Mouse (Mus musculus) intestine, embryonic 16.5 days (tissue): ENCODE data around the gene Hist1h2af. TPM values are rescaled to one million over a fixed set of nuclear protein-coding genes. Genes with fewer than 3 reads are reported as not detected.

ENCODE experiments used
- ATAC-seq: fragments of 200-750 bp; cut with Nextera tagmentation; 2 replicates; pipeline ENCODE4 v1.8.0; 2017; ENCODE audit warnings: moderate TSS enrichment, moderate library complexity
- H3K27ac ChIP-seq: fragments of 300-500 bp; sonication (generic); 2 replicates; pipeline ENCODE4 v1.5.1; 2014; ENCODE audit warnings: mild to moderate bottlenecking, low read length
- H3K27me3 ChIP-seq: fragments of 300-500 bp; sonication (generic); replicated peaks from 2 replicates; pipeline ENCODE4 v1.6.1; 2014; ENCODE audit warnings: low read length, control low read depth, mixed read lengths; ENCODE audit not compliant: control insufficient read depth, insufficient read depth
- H3K36me3 ChIP-seq: fragments of 300-500 bp; sonication (generic); 2 replicates; pipeline ENCODE4 v1.6.1; 2014; ENCODE audit warnings: low read length, control low read depth; ENCODE audit not compliant: control insufficient read depth, insufficient read depth
- H3K4me1 ChIP-seq: fragments of 300-500 bp; sonication (generic); 2 replicates; pipeline ENCODE4 v1.6.1; 2014; ENCODE audit warnings: low read length, control low read depth, mixed read lengths; ENCODE audit not compliant: control insufficient read depth, insufficient read depth
- H3K4me2 ChIP-seq: fragments of 300-500 bp; sonication (generic); 2 replicates; pipeline ENCODE4 v1.6.1; 2014; ENCODE audit warnings: low read depth, low read length, control low read depth
- H3K4me3 ChIP-seq: fragments of 300-500 bp; sonication (generic); 2 replicates; pipeline ENCODE4 v1.5.1; 2014; ENCODE audit warnings: mild to moderate bottlenecking, low read length
- H3K9ac ChIP-seq: fragments of 300-500 bp; sonication (generic); 2 replicates; pipeline ENCODE4 v1.6.1; 2014; ENCODE audit warnings: low read depth, low read length
- H3K9me3 ChIP-seq: fragments of 300-500 bp; sonication (generic); 2 replicates; pipeline ENCODE4 v1.6.1; 2016; ENCODE audit warnings: low read length, control low read depth; ENCODE audit not compliant: control insufficient read depth
- WGBS: fragments of 180-500 bp; shearing (Covaris S2); extraction: QIAGEN DNeasy Blood & Tissue Kit; methylation state at CpG from one replicate; pipeline ENCODE4 v1.1.7; 2014; 5-methylcytosine and 5-hydroxymethylcytosine counted together
- polyA plus RNA-seq: library from polyadenylated mRNA; unstranded; fragments of >200 nt; fragmentation: Nextera tagmentation; extraction: Ambion mirVana; gene quantifications from 2 replicates; pipeline ENCODE4 v1.2.1, GENCODE M21; 2015

Gene Hist1h2af
- polyA plus RNA-seq, 1 experiment from 2014 or later: 3.6 TPM

DNA sequence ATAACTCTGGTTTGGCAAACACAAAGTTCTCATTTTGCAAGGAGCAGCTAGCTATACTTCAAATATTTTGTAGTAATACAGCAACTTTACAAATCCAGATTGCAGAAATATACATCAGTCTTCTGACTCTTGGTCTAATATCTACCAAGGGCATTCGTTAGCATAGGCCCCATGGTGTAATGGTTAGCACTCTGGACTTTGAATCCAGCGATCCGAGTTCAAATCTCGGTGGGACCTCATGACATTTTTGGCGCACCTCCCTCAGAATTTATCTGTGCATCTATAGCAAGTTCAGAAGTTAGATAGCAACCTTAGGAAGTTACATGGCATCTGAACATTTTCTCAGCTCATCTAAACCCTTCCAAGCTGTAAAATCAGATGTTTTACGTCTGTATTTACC lies 14.8 kb upstream of the Hist1h2af start:
- peak overlapping the region; percentile 65 for H3K27ac ChIP-seq
- no peaks in the 10 kb centered on the region for H3K9me3 ChIP-seq
- under 1% methylated on average over 6 of the region's 6 CpGs for WGBS

DNA sequence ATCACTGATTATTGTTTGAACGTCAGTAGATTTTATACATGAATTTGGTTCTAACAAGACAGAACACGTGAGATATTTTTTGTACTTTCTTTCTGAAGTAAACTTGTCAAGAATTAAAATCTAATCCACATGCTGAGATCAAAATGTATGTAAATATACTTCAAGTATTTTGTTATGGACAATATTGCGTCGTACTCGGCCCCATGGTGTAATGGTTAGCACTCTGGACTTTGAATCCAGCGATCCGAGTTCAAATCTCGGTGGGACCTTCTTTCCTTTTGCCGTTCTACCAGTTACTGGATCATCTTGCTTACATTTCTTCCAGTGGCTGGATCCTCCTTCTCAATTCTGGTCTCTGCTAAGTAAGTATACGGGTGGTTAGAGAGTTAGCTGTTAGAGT lies 14.3 kb upstream of the Hist1h2af start:
- under 1% methylated on average over 10 of the region's 10 CpGs for WGBS
- Histone ChIP-seq H3K4me1 (0 out of 2 replicates have a peak, but pooled peaks cover 5% of the 10 kb centered on the region), H3K4me2 (peak overlapping the region; percentile 64), H3K9me3 (no peaks in the 10 kb centered on the region), H3K36me3 (no peaks in the 10 kb centered on the region), H3K9ac (no peak overlapping the region), H3K27me3 (no peaks in the 10 kb centered on the region), H3K27ac (peak overlapping the region; percentile 65), H3K4me3 (peak overlapping the region; percentile 49)
- ATAC-seq: peak; percentile 34

More for the DNA sequence above, 14.8 kb upstream of the Hist1h2af start:
- Histone ChIP-seq H3K4me1 (0 out of 2 replicates have a peak, but pooled peaks cover 5% of the 10 kb centered on the region), H3K4me3 (peak overlapping the region; percentile 49), H3K4me2 (peak overlapping the region; percentile 64), H3K27me3 (no peaks in the 10 kb centered on the region), H3K36me3 (no peaks in the 10 kb centered on the region), H3K9ac (no peak overlapping the region)
- peak; percentile 45 for ATAC-seq

DNA sequence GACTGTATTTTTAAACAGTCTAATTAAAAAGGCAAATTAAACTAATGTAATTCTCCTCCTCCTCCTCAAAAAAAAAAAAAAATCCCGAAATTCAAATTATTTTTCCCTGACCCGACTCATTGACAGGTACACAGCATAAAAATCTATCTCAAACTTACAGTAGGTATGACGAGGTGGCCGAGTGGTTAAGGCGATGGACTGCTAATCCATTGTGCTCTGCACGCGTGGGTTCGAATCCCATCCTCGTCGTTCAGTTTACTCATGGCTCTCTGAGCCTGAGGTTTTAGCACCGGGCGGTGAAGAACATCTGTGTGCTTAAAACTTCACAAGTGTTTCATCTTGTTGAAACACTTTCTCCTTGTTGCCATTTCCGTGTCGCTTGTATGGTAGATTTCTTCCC lies 12.0 kb upstream of the Hist1h2af start:
- H3K4me3 ChIP-seq: no peak overlapping the region
- H3K36me3 ChIP-seq: no peaks in the 10 kb centered on the region
- ATAC-seq: no peak
- peak overlapping the region; percentile 35; the same call in 1 of the 2 replicates for H3K4me2 ChIP-seq
- H3K27ac ChIP-seq: no peak overlapping the region
- no peaks in the 10 kb centered on the region for H3K9me3 ChIP-seq
- 2% methylated on average over 14 of the region's 14 CpGs for whole genome bisulfite sequencing
- 0 out of 2 replicates have a peak, but pooled peaks cover 3% of the 10 kb centered on the region for H3K4me1 ChIP-seq
- H3K9ac ChIP-seq: no peak overlapping the region
- H3K27me3 ChIP-seq: no peaks in the 10 kb centered on the region

DNA sequence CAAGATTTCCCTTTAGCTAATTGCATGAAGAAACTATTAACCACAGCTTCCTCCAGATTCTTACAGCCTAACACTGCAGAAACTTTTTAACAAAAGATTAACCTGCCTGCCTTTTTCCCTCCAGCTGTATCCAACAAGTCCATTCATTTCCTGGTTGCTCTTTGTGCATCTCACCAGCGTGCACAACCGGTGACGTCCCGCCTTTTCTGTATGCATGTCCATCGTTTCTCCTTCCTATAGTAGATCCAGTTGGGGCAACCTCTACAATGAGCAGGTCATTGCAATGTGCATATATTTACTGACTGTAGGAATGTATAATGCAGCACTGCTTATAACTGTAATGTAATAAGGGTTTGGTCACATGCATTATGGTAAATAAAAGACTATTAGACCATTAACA lies 9.7 kb upstream of the Hist1h2af start:
- H3K4me1 ChIP-seq: 0 out of 2 replicates have a peak, but pooled peaks cover 3% of the 10 kb centered on the region
- no peak overlapping the region for H3K27ac ChIP-seq
- H3K9ac ChIP-seq: no peak overlapping the region
- ATAC-seq: no peak
- no peaks in the 10 kb centered on the region for H3K9me3 ChIP-seq
- no peaks in the 10 kb centered on the region for H3K36me3 ChIP-seq
- H3K27me3 ChIP-seq: no peaks in the 10 kb centered on the region
- no peak overlapping the region for H3K4me3 ChIP-seq
- H3K4me2 ChIP-seq: no peak overlapping the region
- 42% methylated on average over 5 of the region's 5 CpGs for WGBS

DNA sequence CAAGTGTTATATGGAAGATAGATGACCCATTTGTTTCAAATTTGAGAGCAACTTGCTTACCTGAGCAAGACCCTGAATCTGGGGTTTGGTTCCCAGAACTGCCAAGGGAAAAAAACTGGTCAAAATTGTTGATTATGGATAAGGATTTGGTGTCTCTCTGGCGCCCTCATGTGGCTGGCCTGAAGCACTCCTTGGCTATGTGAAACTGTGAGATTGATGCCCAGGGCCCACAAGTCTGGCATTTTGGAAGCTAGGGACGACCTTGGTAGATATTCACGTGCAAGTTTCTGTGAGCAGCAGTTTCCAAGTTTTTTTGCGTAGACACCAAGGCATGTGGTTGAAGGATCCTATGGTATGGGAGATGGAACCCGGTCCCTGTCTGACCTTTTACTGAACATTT lies 9.1 kb upstream of the Hist1h2af start:
- Histone ChIP-seq H3K4me1 (0 out of 2 replicates have a peak, but pooled peaks cover 5% of the 10 kb centered on the region), H3K4me3 (no peak overlapping the region), H3K9me3 (no peaks in the 10 kb centered on the region), H3K36me3 (no peaks in the 10 kb centered on the region), H3K27ac (no peak overlapping the region), H3K4me2 (no peak overlapping the region), H3K9ac (no peak overlapping the region), H3K27me3 (no peaks in the 10 kb centered on the region)
- peak; percentile 13; the same call in 1 of the 2 replicates for ATAC-seq
- 12% methylated on average over 5 of the region's 5 CpGs for WGBS

DNA sequence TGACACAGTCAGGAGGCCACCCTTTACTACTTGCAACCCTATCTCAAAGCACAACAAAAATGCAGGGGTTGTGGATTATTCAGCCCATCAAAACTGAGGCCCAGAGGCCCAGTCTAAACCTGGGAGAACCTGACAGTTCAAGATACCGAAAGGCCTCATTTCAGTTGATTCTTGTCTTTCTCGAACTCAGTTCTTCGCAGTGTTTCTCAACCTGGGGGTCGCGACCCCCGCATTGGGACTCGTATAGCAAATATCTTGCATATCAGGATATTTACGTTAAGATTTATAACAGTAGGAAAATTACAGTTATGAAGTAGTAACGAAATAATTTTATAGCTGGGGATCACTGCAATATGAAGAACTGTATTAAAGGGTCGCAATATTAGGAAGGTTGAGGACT lies 7.8 kb upstream of the Hist1h2af start:
- Histone ChIP-seq H3K27ac (no peak overlapping the region), H3K4me2 (peak overlapping the region; percentile 47), H3K9ac (peak overlapping the region; percentile 37; the same call in 1 of the 2 replicates), H3K4me3 (peak overlapping the region; percentile 39), H3K4me1 (0 out of 2 replicates have a peak, but pooled peaks cover 5% of the 10 kb centered on the region), H3K27me3 (no peaks in the 10 kb centered on the region), H3K9me3 (no peaks in the 10 kb centered on the region), H3K36me3 (no peaks in the 10 kb centered on the region)
- no peak for ATAC-seq
- WGBS: 3% methylated on average over 10 of the region's 10 CpGs

DNA sequence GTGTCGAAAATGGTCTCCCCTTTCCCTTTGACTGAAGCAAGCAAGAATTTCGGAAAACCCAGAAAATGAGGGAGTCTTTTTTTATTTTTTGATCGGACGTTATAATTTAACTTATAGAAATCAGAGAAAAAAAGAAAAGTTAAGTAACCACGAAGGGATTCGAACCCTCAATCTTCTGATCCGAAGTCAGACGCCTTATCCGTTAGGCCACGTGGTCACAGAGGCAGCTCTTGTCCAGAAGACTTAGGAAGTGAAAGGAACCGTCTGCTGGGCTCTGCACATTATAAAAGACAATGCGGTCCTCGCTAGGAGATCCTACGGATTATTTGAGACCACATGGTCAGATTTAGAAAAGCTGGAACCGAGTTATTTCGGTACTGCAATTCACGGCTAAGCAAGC lies 7.4 kb upstream of the Hist1h2af start:
- H3K9ac ChIP-seq: peak overlapping the region; percentile 59
- H3K27ac ChIP-seq: 0 out of 2 replicates have a peak overlapping the region, but pooled peaks have one; percentile 6
- peak; percentile 32; the same call in 1 of the 2 replicates for ATAC-seq
- no peaks in the 10 kb centered on the region for H3K36me3 ChIP-seq
- under 1% methylated on average over 17 of the region's 17 CpGs for WGBS
- no peaks in the 10 kb centered on the region for H3K27me3 ChIP-seq
- H3K9me3 ChIP-seq: no peaks in the 10 kb centered on the region
- 0 out of 2 replicates have a peak, but pooled peaks cover 5% of the 10 kb centered on the region for H3K4me1 ChIP-seq
- peak overlapping the region; percentile 54 for H3K4me2 ChIP-seq
- H3K4me3 ChIP-seq: peak overlapping the region; percentile 53

DNA sequence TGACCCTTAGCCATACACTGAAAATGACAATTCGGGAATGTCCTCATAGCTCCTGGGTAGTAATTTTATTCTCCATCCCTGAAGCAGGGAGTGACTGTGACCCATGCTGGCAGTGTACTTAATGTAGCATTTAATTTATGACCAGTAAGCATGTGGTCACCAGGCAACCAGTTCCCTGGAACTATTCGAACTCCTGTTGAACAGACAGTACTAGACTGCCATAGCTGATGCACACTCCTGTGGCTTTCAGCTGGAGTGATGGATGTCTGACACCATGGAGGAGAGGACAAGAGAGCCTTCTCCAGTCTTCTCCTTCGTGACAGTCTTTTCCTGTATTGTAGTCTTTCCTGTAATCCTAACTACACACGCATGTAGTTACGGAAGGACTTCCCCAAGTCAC lies 4.7 kb upstream of the Hist1h2af start:
- Histone ChIP-seq H3K27me3 (no peaks in the 10 kb centered on the region), H3K9ac (no peak overlapping the region), H3K4me3 (no peak overlapping the region), H3K4me2 (no peak overlapping the region), H3K36me3 (no peaks in the 10 kb centered on the region), H3K4me1 (peaks cover 14% of the 10 kb centered on the region), H3K9me3 (no peaks in the 10 kb centered on the region), H3K27ac (no peak overlapping the region)
- 68% methylated on average over 5 of the region's 5 CpGs for WGBS
- ATAC-seq: no peak

DNA sequence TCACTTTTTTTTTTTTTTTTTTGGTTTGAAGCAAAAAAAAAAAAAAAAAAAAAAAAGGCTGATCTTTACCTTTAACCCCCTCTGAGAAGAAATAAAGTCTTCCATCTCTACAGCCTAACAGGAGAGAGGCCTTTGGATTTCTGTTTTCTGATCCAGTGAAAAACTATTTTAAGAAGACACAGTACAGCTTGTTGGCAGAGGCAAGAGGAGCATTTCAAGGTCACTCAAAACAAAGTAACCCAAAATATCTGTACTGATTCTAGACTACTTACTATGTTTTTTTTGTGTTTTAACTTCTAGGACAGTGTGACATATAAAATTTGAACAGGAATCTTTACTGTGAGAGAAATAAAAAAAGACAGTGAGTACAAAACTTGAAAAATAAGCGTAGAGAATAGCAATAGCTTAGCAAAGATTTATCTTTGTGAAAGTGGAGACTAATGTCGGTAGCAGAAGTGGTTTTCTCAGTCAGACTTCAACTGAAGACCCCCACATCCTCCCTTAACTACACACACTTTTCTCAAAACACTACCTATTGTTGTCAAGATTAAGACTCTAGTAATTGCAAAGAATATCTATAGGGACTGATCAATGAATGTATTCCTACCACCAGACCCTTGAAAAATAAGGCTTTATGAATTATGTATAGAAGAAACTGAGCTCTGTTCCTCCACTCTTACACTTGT lies 4.1 kb upstream of the Hist1h2af start:
- Histone ChIP-seq H3K4me3 (peak overlapping the region; percentile 59), H3K9ac (peak overlapping the region; percentile 54; the same call in 1 of the 2 replicates), H3K36me3 (no peaks in the 10 kb centered on the region), H3K27ac (no peak overlapping the region), H3K4me1 (peaks cover 15% of the 10 kb centered on the region), H3K9me3 (no peaks in the 10 kb centered on the region), H3K4me2 (peak overlapping the region; percentile 65), H3K27me3 (no peaks in the 10 kb centered on the region)
- WGBS: 20% methylated on average over 2 of the region's 2 CpGs
- no peak for ATAC-seq
